Mouse (Mus musculus) limb, embryonic 11.5 days (tissue): Measurements from ENCODE around the gene Smim22. TPM values are rescaled to one million over a fixed set of nuclear protein-coding genes. Genes with fewer than 3 reads are reported as not detected.

Experiments
- ATAC-seq: fragments of 200-750 bp; cut with Nextera tagmentation; 2 replicates; pipeline ENCODE4 v1.8.0; 2017; ENCODE audit warnings: low read depth; ENCODE audit not compliant: insufficient number of reproducible peaks, low FRiP score, low TSS enrichment
- DNase-seq: peaks from one replicate; pipeline ENCODE4 v3.0.0-alpha.2; 2015; ENCODE audit warnings: low spot score
- H3K27ac ChIP-seq: fragments of 300-500 bp; sonication (generic); replicated peaks from 2 replicates; pipeline ENCODE4 v1.5.1; 2014; ENCODE audit warnings: low read depth, mild to moderate bottlenecking, low read length
- H3K27me3 ChIP-seq: fragments of 300-500 bp; sonication (generic); 2 replicates; pipeline ENCODE4 v1.6.1; 2014; ENCODE audit warnings: mild to moderate bottlenecking, low read length, mixed read lengths; ENCODE audit not compliant: control insufficient read depth, insufficient read depth
- H3K36me3 ChIP-seq: fragments of 300-500 bp; sonication (generic); 2 replicates; pipeline ENCODE4 v1.6.1; 2014; ENCODE audit warnings: mild to moderate bottlenecking, low read length, moderate library complexity, mixed read lengths; ENCODE audit not compliant: control insufficient read depth, insufficient read depth
- H3K4me1 ChIP-seq: fragments of 300-500 bp; sonication (generic); 2 replicates; pipeline ENCODE4 v1.6.1; 2014; ENCODE audit warnings: low read length, mixed read lengths; ENCODE audit not compliant: control insufficient read depth, insufficient read depth
- H3K4me2 ChIP-seq: fragments of 300-500 bp; sonication (generic); 2 replicates; pipeline ENCODE4 v1.6.1; 2014; ENCODE audit warnings: low read depth, mild to moderate bottlenecking, moderate library complexity; ENCODE audit not compliant: severe bottlenecking
- H3K4me3 ChIP-seq: fragments of 300-500 bp; sonication (generic); 2 replicates; pipeline ENCODE4 v1.5.1; 2014; ENCODE audit warnings: low read depth, low read length
- H3K9ac ChIP-seq: fragments of 300-500 bp; sonication (generic); 2 replicates; pipeline ENCODE4 v1.6.1; 2014; ENCODE audit warnings: mild to moderate bottlenecking, low read length
- H3K9me3 ChIP-seq: fragments of 300-500 bp; sonication (generic); 2 replicates; pipeline ENCODE4 v1.6.1; 2016; ENCODE audit warnings: low read length; ENCODE audit not compliant: control insufficient read depth
- WGBS: fragments of 180-500 bp; shearing (Covaris S2); extraction: QIAGEN DNeasy Blood & Tissue Kit; methylation state at CpG from one replicate; pipeline ENCODE4 v1.1.7; 2014; 5-methylcytosine and 5-hydroxymethylcytosine counted together
- polyA plus RNA-seq: library from polyadenylated mRNA; unstranded; fragments of >200 nt; fragmentation: Nextera tagmentation; extraction: Ambion mirVana; gene quantifications from 2 replicates; pipeline ENCODE4 v1.2.1, GENCODE M21; 2014

The Smim22 gene
- polyA plus RNA-seq, 1 experiment from 2014 or later, result 0.76 TPM

DNA sequence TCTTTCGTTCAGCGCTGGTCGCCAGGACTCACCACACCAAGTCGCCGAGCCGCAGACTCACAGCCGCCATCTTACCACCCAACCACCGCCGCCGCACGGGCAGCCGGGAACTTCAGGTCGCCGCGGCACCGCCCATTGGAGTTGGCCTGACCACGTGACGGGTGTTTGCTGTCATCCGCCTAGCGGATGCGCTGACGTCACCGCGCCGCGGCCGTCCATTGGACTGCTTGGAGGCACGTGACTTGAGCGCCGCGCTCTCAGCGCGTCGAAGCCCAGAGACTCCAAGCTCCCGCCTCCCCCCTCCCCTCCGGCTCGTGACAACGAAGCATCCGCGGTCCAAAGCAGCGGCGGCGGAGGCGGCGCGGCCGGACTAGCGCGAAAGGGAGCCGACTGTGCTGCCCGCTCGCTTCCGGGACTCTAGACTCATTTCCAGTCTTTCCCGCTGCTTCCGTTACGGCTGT is 42.7 kb downstream of the Smim22 start, which contains the start of the genes Glyr1 and Ubn1:
TSS of gene Glyr1 (minus strand) at position 90 of the 461 bp plus-strand sequence.
TSS of gene Ubn1 (plus strand) at position 284 of the 461 bp plus-strand sequence.
- Histone ChIP-seq H3K4me1 (peaks cover 4% of the 10 kb centered on the region; the same call in 1 of the 2 replicates), H3K4me3 (peak within 1 kb of the TSS; percentile 88), H3K4me2 (peak within 1 kb of the TSS; percentile 86), H3K9me3 (no peaks in the 10 kb centered on the region), H3K9ac (peak within 1 kb of the TSS; percentile 92), H3K27ac (peak within 1 kb of the TSS; percentile 85), H3K27me3 (no peaks in the 10 kb centered on the region), H3K36me3 (peaks cover 7% of the 10 kb centered on the region; the same call in 1 of the 2 replicates)
- DNase-seq (peak; percentile 99), ATAC-seq (peak; percentile 99)
- WGBS, result under 1% methylated on average over 55 of the region's 56 CpGs

DNA sequence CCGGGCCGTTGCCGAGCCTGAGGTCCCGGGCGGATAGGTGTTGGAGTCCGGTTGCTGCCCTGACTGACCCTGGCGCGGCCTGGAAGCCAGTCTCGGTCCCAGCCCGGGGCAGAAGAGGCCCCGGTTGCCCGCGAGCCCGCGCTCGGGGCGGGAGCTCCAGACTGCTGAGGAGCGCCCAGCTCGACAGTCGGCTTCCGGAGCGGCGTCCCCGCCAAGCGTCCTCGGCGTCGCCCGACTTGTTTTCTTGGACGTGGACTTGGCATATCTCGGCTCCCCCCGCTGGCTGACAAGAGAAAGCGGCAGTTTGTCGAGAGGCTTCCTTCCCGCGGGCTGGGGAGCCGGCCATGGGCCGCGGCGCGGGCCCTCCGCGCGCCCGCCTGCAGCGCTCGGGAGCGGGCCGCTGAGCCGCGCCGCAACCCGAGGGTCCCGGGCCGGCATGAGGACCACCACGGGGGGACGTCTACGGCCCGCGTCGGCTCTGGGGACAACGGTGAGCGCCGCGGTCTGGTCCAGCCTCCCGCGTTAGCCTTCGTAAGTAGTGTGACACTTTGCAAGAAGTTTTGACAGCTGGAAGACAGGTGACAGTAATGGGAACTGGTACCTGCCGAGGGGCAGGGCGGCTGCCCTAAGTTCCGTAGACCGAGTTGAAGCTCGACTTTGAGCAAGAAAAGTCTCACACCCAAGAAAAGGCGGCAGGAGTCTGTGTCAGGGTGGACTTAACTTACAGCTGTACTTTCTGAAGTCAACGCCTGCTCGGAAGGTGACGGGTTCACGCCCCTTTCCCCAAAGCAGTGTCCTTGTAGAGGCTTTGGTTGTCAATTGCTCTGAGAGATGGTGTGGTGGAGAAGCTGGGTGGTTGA is 43.4 kb downstream of the Smim22 start:
- ATAC-seq, result peak; percentile 81
- Histone ChIP-seq H3K9me3 (no peaks in the 10 kb centered on the region), H3K9ac (peak overlapping the region; percentile 77), H3K27me3 (no peaks in the 10 kb centered on the region), H3K4me1 (peaks cover 4% of the 10 kb centered on the region; the same call in 1 of the 2 replicates), H3K36me3 (peaks cover 5% of the 10 kb centered on the region; the same call in 1 of the 2 replicates), H3K4me2 (peak overlapping the region; percentile 79), H3K4me3 (peak overlapping the region; percentile 88), H3K27ac (peak overlapping the region; percentile 85)
- WGBS, result under 1% methylated on average over 77 of the region's 78 CpGs
- DNase-seq, result peak; percentile 72

Other genes with a start within 250 kb of the Smim22 start
- gene Cdip1, start 217.0 kb upstream of the Smim22 start, polyA plus RNA-seq, result 82.2 and 89.5 TPM in 2 replicates
- gene 4930562C15Rik, start 171.9 kb upstream of the Smim22 start, polyA plus RNA-seq, result 0.81 and 0.93 TPM in 2 replicates
- gene Ubald1, start 127.0 kb upstream of the Smim22 start, polyA plus RNA-seq, result 32.0 and 36.4 TPM in 2 replicates
- gene Mgrn1, start 121.0 kb upstream of the Smim22 start, polyA plus RNA-seq, result 79.3 and 79.6 TPM in 2 replicates
- gene Nudt16l1, start 68.5 kb upstream of the Smim22 start, polyA plus RNA-seq, result 163 and 172 TPM in 2 replicates
- gene Anks3, start 43.1 kb upstream of the Smim22 start, polyA plus RNA-seq, result 41.0 and 41.2 TPM in 2 replicates
- gene Sept12, start 9.4 kb upstream of the Smim22 start, polyA plus RNA-seq, result not detected in 2 replicates
- 67.7 and 70.8 TPM in 2 replicates for gene Rogdi, start 6.3 kb downstream of the Smim22 start, polyA plus RNA-seq
- 122 and 148 TPM in 2 replicates for gene Glyr1, start 42.6 kb downstream of the Smim22 start, polyA plus RNA-seq
- gene Ubn1, start 42.8 kb downstream of the Smim22 start, polyA plus RNA-seq, result 25.1 and 25.9 TPM in 2 replicates
- 1.6 and 1.7 TPM in 2 replicates for gene Ppl, start 125.1 kb downstream of the Smim22 start, polyA plus RNA-seq
- gene Sec14l5, start 139.8 kb downstream of the Smim22 start, polyA plus RNA-seq, result not detected in 2 replicates
- 16.6 and 16.9 TPM in 2 replicates for gene Nagpa, start 196.7 kb downstream of the Smim22 start, polyA plus RNA-seq
- 1.5 and 1.6 TPM in 2 replicates for gene AU021092, start 215.0 kb downstream of the Smim22 start, polyA plus RNA-seq
- 24.7 and 26.1 TPM in 2 replicates for gene Alg1, start 226.3 kb downstream of the Smim22 start, polyA plus RNA-seq
- gene Eef2kmt, start 248.7 kb downstream of the Smim22 start, polyA plus RNA-seq, result 14.5 and 15.8 TPM in 2 replicates